Mouse (Mus musculus): Measurements from ENCODE around the gene 2410004P03Rik.

- no peak for TF ChIP-seq CTCF (IDR thresholded peaks at IDR 0.05; ENCODE audit: insufficient read depth, low read length)
- TF ChIP-seq POLR2A (IDR thresholded peaks at IDR 0.05; ENCODE audit: borderline replicate concordance, extremely low read depth, low read depth, low read length): no peak
Observed at GRCm38 (mm10) chr12:17009466-17009865, 2.1 kb downstream of the 2410004P03Rik start.

All from lung, adult 2 months (tissue).